Mouse (Mus musculus): ENCODE measurements at regions not wholly inside any gene's neighbourhood (a gene's known extent, or its start where the extent isn't known, plus 50 kb on each side); places are given as distances from the start of the nearest gene placed in this dataset.

GRCm38 (mm10) chr2:94983484-94983883, 545.5 kb upstream of the Api5 start:
- TF ChIP-seq CTCF (IDR thresholded peaks at IDR 0.05; ENCODE audit: low read depth) (no peak), EP300 (IDR thresholded peaks at IDR 0.05; ENCODE audit: low read depth) (no peak)
